Mouse (Mus musculus): Measurements from ENCODE around the gene Zfp950.
A peak's percentile ranks its signal among the peaks of the same experiment; 100 is the strongest.
"Not testable (repeated sequence)": the region's sequence is repeated elsewhere in the genome, so short reads cannot be mapped to it uniquely, and the experiment has no call there.

The Zfp950 gene

GRCm38 (mm10) chr19:61140342-61141206, at the start of gene Zfp950:
Zfp950 (minus strand) TSS chr19:61140840.
- DNase-seq (ENCODE audit: low read depth, low spot score) = peak; percentile 94

GRCm38 (mm10) chr19:61183590-61183989, 43.0 kb upstream of the Zfp950 start, which contains the start of gene Gm6020:
Gm6020 (plus strand) TSS chr19:61183890.
- not testable (repeated sequence) for DNase-seq (ENCODE audit: low read depth, low spot score)

GRCm38 (mm10) chr19:61175756-61176324, 35.2 kb upstream of the Zfp950 start, which contains the start of gene Gm7102:
Gm7102 (minus strand) TSS chr19:61176309.
- DNase-seq (ENCODE audit: low read depth, low spot score) = peak; percentile 52

DNA sequence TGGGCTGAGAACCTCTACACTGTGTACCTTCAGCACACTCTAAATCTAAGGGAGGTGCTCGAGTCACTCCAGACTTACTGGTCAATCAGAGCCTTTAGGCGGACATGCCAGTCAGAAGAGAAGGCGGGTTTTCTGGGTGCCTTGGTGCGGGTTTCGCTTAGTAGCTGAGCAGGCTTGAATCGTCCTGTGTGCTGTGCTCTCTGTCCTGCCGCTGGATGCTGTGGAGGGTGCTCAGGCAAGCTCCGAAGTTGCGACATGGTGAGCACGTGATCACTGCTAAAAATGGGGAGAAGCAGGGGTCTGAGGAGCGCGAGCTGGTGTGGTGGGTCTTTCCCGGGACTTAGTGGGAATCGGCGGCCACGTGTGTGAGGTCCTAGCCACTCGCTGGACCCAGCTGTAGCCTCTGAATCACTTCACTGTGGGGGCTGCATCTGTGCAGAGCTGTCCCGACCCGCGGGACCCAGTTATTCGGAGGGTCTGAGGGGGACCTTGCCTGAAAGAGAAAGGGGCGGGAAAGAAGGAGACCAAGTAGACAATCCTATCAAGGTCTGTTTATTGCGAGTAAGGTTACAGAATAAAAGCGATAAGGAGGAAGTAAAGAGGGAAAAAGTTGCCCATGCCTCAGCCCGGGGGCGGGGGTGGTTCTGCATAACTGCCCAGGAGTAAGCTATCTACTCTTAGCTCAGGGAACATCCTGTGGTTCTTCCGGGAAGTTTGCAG, 11.2 kb upstream of the Zfp950 start:
- DNase-seq (ENCODE audit: low read depth, low spot score) = no peak

DNA sequence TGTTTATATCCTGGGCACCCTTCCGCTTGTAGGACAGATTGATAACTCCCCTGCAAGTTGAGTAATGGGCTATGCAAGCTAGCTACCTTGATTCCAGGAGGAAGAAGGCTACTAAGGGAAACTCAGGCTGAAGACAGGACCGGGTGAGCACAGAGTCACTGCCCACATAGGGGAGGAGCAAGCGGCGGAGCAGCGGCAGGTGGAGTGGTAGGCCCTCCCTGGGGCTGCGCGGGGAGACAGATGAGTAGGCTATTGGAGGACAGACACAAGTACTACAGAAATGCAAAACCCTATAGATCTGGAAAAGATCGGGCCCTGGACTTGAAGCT, 10.7 kb upstream of the Zfp950 start:
- DNase-seq (ENCODE audit: low read depth, low spot score) = peak; percentile 57

GRCm38 (mm10) chr19:61141299-61141698, 659 bp upstream of the Zfp950 start:
- DNase-seq (ENCODE audit: low read depth, low spot score) = no peak

DNA sequence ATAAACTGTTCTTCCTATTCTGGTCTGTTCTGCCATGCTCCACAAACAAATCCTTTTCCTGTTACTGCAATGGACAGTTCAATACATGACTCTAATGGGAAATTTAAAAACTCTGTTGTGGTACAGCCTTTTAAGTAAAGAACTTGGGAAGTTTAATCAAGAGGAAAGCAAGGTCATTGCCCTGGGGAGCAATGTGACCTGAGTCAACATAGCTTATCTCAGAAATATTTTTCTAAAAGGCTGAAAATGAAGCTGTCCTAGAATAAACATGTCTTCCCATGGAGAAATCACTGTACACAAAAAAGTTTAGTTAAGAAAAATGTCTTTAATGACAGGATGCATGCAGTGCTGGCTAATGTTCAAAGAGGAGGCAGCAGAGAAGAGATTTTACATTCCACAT, 2.0 kb downstream of the Zfp950 start:
- DNase-seq (ENCODE audit: low read depth, low spot score) = no peak

DNA sequence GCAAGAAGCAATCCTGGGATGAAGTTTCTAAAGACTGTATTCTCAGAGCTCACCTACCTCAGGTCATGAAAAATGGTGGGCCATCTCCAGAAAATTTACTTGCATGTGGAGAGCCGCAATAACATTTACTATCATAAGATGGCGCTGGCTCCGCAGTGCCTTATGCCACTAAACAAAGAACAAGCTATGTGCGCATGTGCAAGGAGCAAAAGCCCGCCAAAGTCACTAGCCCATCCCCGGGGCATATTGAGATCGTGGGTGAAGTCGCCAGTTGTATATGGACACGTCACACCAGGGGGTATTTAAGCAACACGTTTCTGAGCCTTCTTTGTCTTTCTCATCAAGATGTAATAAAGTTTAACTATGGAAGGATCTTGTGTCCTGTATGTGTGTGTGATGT, 9.5 kb downstream of the Zfp950 start:
- peak; percentile 78 for DNase-seq (ENCODE audit: low read depth, low spot score)

DNA sequence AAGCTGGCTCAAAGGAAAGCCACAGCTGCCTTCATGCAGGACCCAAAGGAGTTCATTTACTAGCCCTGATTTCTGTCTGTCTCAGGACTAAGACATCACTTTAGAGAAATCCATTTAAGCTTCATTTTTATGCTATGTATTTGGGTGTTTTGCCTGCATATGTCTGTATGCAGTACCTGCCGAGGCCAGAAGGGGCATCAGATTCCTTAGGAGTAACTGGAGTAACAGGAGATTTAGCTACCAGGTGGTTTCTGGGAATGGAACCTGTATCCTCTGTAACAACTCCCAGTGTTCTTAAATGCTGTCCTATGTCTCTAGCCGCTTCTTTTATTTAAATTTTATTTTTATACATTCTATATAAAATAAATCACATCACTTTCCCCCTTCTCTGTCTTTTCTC, 30.5 kb downstream of the Zfp950 start:
- peak; percentile 65 for DNase-seq (ENCODE audit: low read depth, low spot score)

DNA sequence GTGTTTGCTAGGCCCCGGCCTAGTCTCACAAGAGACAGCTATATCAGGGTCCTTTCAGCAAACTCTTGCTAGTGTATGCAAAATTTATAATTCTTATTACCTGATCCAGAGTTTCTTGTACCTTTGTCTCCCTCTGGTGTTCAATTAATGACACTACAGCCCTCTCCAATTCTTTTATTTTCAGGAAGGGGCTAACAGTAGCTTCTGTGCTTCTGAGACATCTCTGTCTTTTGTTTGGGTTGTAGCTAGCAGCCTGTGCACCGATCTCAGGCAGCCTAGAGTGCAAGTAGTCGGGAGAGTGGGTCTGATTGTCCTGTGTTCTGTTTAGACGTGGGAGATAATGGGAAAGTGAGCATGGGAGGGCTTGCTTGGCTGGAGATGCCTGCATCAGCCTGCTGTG, 42.9 kb downstream of the Zfp950 start:
- DNase-seq (ENCODE audit: low read depth, low spot score) = peak; percentile 49

DNA sequence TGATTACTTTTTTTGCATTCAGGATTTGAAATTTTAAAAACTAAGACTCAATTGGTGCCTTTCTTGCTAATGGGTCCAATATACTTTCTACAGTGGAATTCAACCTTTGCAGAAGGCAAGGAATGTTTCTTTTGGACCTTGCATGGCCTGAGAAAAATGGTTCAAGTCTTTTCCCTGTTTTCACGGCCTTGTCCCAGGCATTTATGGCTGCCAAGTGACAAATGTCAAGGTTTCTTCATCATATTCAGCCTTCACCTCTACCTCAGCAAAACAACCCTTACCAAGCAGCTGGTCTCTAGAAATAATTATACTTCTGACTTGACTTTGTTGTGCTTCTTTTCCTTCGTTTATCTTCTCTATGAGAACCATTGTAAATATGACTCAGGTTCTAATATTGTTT, 43.9 kb downstream of the Zfp950 start:
- no peak for DNase-seq (ENCODE audit: low read depth, low spot score)

DNA sequence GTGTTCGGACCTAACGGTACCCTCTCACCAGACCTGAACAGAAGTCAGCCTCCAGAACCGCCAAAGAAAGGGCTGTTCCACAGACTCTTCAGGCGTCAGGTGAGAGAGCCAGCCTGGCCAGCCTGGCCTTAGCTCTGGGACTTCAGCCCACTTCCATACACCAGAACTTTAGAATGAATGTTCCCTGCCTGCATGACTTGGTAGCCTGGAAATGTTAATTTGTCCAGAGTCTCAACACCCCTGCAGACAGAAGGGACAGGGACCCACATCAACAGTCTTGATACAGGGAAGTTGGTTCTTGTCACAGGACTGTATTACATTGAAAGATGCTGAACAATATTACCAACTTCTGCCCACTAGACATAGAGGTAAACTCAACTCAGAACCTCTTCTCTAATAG, 50.1 kb downstream of the Zfp950 start:
- no peak for DNase-seq (ENCODE audit: low read depth, low spot score)

- DNase-seq (ENCODE audit: low read depth, low spot score) = no peak
These were observed 51.6 kb downstream of the Zfp950 start for GRCm38 (mm10) chr19:61089001-61089400.

GRCm38 (mm10) chr19:61087781-61088180, 52.9 kb downstream of the Zfp950 start:
- no peak for DNase-seq (ENCODE audit: low read depth, low spot score)

DNA sequence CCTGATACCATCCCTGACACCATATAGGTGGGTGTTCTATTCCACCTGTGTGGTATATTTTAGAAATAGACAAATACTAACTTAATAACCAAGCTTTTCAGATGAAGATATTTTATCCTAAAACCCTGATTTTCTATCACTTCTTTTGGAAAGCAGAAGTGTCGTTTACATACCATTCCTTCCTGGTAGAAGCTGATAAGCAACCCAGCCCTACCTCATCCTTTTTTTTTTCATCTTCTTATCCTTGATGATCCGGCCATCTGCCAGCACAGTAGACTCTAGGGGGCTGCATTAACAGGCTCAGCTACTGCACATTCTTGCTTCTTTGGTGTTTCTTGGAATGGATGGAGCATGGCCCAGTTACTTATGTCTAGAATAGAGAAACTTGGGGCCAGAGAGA, 55.4 kb downstream of the Zfp950 start:
- no peak for DNase-seq (ENCODE audit: low read depth, low spot score)

- peak; percentile 81 for DNase-seq (ENCODE audit: low read depth, low spot score)
These were observed 56.3 kb downstream of the Zfp950 start for GRCm38 (mm10) chr19:61084149-61084940.

- DNase-seq (ENCODE audit: low read depth, low spot score) = no peak
These were observed 57.6 kb downstream of the Zfp950 start for GRCm38 (mm10) chr19:61083006-61083405.

DNA sequence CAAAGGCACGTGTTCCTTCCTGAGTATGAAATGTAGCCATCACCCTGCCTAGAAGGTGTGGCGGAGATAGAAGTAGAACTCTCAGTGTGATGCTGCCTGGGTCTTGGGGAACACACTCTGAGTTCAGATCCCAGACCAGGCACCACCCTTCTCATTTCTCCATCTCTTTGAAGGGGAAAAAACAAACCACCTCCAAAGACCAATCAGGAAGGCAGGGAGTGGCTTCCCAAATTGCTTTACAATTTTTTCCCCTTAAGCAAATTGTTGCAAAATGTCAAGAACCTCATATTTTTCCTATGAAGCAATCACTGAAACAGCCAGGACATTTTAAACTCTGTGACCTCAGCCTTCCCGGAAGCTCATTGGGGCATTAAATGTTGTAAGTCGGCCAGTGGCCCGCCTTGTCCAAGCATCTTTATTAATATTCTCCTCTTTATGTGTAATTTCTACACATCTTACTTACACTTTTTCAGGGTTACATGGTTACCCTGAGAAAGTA, 60.3 kb downstream of the Zfp950 start:
- DNase-seq (ENCODE audit: low read depth, low spot score) = no peak

DNA sequence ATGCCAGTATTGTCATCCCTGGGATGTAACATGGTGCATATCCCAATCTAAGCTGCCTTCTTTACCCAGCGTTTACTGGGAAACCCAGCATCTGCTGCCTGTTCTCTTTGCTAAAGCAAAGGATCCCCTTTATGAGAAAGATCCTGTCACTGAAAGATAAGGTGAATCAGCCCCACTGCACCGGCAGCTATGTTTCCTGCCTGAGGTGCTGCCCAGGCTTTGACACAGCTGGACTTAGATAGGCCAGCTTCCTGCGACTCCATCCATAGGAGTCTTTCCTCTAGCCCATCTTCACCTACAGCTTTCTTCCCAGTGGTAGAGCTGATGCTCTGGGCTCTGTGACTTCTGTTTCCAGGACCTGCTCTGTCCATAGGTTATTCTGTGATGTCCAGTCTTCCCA, 62.0 kb downstream of the Zfp950 start:
- DNase-seq (ENCODE audit: low read depth, low spot score) = no peak

DNA sequence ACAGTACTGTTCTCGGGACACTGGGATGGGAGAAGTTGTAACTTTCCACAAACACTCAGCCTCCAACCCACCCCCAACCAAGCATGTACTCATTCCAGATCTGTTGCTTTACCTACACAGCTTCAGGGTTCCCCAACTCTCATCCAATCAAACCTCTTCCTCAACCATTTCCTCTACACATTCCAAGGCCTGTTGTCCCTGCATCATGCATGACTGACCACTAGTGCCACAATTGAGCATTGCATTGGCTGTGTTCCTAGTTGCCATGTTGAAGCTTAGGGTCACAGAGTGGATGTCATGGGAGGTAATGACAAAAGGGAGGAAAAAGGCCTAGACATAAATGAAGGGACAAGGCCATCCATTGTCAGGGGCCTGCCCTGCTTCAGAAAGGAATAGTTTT, 75.6 kb downstream of the Zfp950 start:
- DNase-seq (ENCODE audit: low read depth, low spot score) = peak; percentile 6

DNA sequence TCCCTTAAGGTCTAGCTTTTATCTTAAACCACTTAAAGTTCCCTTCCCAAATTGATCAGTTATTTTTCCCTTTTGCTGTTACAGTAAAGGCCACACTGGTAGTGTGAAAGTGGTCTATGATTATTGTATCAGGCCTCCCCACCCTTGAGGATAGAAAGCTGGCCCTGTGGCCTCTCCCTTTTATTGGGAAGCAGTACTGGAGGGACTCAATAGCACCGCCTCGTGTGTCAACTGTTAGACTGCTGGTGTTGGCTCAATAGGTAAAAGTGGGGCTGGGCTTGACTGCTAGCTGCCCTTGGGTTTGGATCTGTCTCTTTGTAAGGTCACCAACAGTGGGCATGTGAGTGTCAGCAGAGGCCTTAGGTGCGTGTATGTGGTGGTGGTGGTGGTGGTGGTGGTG, 76.3 kb downstream of the Zfp950 start:
- peak; percentile 6 for DNase-seq (ENCODE audit: low read depth, low spot score)

DNA sequence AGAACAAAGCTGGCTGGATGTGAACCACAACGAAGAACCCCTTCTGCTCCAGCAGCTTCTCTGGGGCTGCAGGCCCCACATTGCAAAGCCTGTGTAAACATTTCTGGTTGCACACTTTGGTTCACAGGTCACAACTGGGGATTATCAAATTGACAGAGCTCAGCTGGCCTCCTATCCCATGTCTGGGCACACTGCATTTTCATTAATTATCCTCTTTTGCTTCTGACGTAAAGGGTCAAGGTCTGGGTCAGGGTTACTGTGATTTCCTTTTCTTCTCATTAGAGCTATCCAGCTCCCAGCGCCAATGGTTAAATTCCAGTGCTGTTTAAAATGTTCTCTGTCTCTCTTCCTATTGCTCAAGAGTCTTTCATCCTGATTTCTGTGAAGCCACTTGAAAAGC, 83.1 kb downstream of the Zfp950 start:
- DNase-seq (ENCODE audit: low read depth, low spot score) = no peak

Measured in ZHBTc4 (cell line).